Mouse (Mus musculus) midbrain, embryonic 11.5 days (tissue): ENCODE results near the gene Gpr182. TPM values are rescaled to one million over a fixed set of nuclear protein-coding genes. Genes with fewer than 3 reads are reported as not detected.

Experiments used
- ATAC-seq: fragments of 200-750 bp; cut with Nextera tagmentation; 2 replicates; pipeline ENCODE4 v1.8.0; 2017; ENCODE audit warnings: moderate TSS enrichment, moderate library complexity; ENCODE audit not compliant: low FRiP score
- DNase-seq: peaks from one replicate; pipeline ENCODE4 v3.0.0; 2015; ENCODE audit warnings: low spot score; ENCODE audit errors: missing footprints
- H3K27ac ChIP-seq: fragments of 300-500 bp; sonication (generic); 2 replicates; pipeline ENCODE4 v1.5.1; 2014; ENCODE audit warnings: low read depth, low read length
- H3K27me3 ChIP-seq: fragments of 300-500 bp; sonication (generic); 2 replicates; pipeline ENCODE4 v1.6.1; 2014; ENCODE audit warnings: mild to moderate bottlenecking, low read length, moderate library complexity, mixed read lengths; ENCODE audit not compliant: control insufficient read depth, insufficient read depth
- H3K36me3 ChIP-seq: fragments of 300-500 bp; sonication (generic); 2 replicates; pipeline ENCODE4 v1.6.1; 2014; ENCODE audit warnings: mild to moderate bottlenecking, low read length, moderate library complexity, mixed read lengths; ENCODE audit not compliant: control insufficient read depth, insufficient read depth
- H3K4me1 ChIP-seq: fragments of 300-500 bp; sonication (generic); 2 replicates; pipeline ENCODE4 v1.6.1; 2014; ENCODE audit warnings: low read length; ENCODE audit not compliant: control insufficient read depth, insufficient read depth
- H3K4me2 ChIP-seq: fragments of 300-500 bp; sonication (generic); 2 replicates; pipeline ENCODE4 v1.6.1; 2014; ENCODE audit warnings: mild to moderate bottlenecking, moderate library complexity
- H3K4me3 ChIP-seq: fragments of 300-500 bp; sonication (generic); 2 replicates; pipeline ENCODE4 v1.5.1; 2014; ENCODE audit warnings: low read depth, low read length
- H3K9ac ChIP-seq: fragments of 300-500 bp; sonication (generic); 2 replicates; pipeline ENCODE4 v1.6.1; 2014; ENCODE audit warnings: low read length
- H3K9me3 ChIP-seq: fragments of 300-500 bp; sonication (generic); 2 replicates; pipeline ENCODE4 v1.6.1; 2016; ENCODE audit warnings: low read length; ENCODE audit not compliant: control insufficient read depth
- WGBS: fragments of 180-500 bp; shearing (Covaris S2); extraction: QIAGEN DNeasy Blood & Tissue Kit; methylation state at CpG from one replicate; pipeline ENCODE4 v1.1.7; 2014; 5-methylcytosine and 5-hydroxymethylcytosine counted together
- polyA plus RNA-seq: library from polyadenylated mRNA; unstranded; fragments of >200 nt; fragmentation: Nextera tagmentation; extraction: Ambion mirVana; gene quantifications from 2 replicates; pipeline ENCODE4 v1.2.1, GENCODE M21; 2014

Gpr182 gene
- polyA plus RNA-seq, 1 experiment from 2014 or later, result 0.30 TPM

DNA sequence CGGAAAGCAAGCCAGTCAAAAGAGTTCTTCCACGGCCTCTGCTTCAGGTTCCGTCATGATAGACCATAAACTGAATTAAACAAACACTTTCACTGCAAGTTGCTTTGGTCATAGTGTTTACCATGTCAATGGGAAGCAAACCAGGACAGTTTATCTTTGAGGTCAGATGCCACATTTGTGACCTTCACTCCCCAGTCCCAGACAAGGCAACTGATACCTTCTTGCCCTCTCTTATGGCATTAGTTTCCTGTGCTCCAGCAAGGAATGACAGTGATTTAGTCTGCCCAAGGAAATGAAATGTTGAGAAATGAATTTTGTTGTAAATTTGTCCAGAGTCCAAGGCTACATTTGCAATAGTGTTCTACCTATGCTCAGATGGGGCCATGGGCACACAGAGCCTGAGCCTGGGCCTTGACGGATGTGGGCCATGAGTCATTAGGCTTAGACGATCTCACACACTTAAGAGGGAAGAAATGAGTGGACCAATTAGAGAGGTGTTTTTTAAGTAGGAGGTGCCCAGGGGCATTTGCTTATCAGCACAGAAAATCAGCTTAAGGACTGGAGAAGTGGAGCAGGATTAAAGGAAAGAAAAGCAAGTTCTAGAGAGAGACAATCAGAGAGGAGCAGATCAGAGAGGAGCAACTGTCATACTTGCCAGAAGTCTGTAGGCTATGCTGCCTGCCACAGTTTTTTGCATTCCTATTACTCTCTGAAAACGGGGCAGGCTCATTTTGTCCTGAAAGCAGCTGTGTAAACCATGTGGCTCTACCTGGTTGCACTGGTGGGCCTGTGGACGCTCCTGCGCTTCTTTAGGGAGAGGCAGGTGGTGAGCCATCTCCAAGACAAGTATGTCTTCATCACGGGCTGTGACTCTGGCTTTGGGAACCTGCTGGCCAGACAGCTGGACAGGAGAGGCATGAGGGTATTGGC lies 7.9 kb upstream of the Gpr182 start, which contains the start of the genes Rdh1 and Rdh16f1:
Gene Rdh1, plus strand, starts transcription at position 541 of the 930 bp plus-strand sequence.
Gene Rdh16f1, plus strand, starts transcription at position 607 of the 930 bp plus-strand sequence.
- no peak within 1 kb of the TSS for H3K27ac ChIP-seq
- H3K27me3 ChIP-seq, result no peaks in the 10 kb centered on the region
- H3K9me3 ChIP-seq, result no peaks in the 10 kb centered on the region
- no peak within 1 kb of the TSS for H3K9ac ChIP-seq
- no peaks in the 10 kb centered on the region for H3K36me3 ChIP-seq
- no peak for DNase-seq
- no peak within 1 kb of the TSS for H3K4me3 ChIP-seq
- ATAC-seq, result no peak
- no peaks in the 10 kb centered on the region for H3K4me1 ChIP-seq
- WGBS, result 76% methylated on average over 9 of the region's 9 CpGs
- H3K4me2 ChIP-seq, result no peak within 1 kb of the TSS

DNA sequence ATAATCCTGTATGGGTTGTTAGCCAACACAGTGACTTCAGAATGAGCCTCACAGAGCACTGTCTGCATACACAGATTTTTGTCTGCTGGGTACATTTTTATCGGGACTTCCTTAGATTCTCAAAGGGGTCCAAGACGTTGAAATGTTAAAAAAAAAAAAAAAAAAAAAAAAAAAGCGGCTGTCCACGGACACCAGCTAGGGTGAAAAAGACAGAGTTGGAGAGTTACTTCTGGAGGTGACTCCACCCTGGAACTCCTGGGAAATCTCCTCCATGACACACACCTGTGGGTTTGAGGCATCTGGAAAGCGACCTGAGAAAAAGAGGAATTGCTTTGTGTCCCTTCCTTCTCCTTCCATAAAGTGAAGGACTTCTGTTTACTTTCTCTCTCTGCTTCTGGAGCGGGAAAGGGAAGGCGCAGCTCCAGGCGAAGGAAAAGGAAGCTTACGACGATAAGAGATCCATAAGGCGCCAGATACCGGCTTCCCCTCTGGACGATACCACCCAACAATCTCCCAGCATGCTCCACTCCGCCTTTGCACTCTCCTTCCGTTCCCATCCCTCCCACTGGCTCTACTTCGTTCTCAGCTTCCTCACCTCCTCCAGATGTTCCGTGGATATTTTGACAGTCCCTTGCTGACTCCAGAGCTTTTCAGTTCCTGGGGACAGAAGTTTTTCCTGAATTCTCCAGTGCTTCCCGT lies 4.4 kb upstream of the Gpr182 start:
- Histone ChIP-seq H3K36me3 (no peaks in the 10 kb centered on the region), H3K9ac (no peak overlapping the region), H3K27ac (no peak overlapping the region), H3K27me3 (no peaks in the 10 kb centered on the region), H3K4me2 (peak overlapping the region; percentile 19; the same call in 1 of the 2 replicates), H3K9me3 (no peaks in the 10 kb centered on the region), H3K4me1 (no peaks in the 10 kb centered on the region), H3K4me3 (no peak overlapping the region)
- no peak for DNase-seq
- 58% methylated on average over 17 of the region's 18 CpGs for WGBS
- ATAC-seq, result no peak

DNA sequence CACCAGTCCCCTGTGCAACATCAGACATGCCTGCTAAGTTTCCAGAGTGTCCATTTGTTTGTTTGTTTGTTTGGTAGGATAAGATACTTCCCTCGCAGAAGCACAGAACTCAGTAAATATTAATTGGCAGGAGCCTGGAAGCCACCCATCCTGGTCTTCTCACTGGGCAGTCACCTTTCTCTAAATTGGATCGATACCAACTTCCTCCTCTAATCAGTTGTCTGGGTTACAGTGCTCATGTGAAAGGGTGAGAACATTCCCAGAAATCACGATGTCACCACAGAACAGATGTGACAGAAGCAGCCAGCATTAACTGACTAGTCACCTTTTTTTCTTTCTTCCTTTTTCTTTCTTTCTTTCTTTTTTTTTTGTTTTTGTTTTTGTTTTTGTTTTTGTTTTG lies 3.7 kb upstream of the Gpr182 start:
- Histone ChIP-seq H3K4me2 (no peak overlapping the region), H3K9me3 (no peaks in the 10 kb centered on the region), H3K36me3 (no peaks in the 10 kb centered on the region), H3K27me3 (no peaks in the 10 kb centered on the region), H3K4me1 (no peaks in the 10 kb centered on the region), H3K9ac (no peak overlapping the region), H3K27ac (no peak overlapping the region), H3K4me3 (no peak overlapping the region)
- 83% methylated on average over 3 of the region's 3 CpGs for WGBS
- no peak for DNase-seq
- ATAC-seq, result no peak

GRCm38 (mm10) chr10:127754566-127755166 lies 3.1 kb upstream of the Gpr182 start:
- ATAC-seq, result no peak
- Histone ChIP-seq H3K9ac (no peak overlapping the region), H3K9me3 (no peaks in the 10 kb centered on the region), H3K27me3 (no peaks in the 10 kb centered on the region), H3K4me1 (no peaks in the 10 kb centered on the region), H3K36me3 (no peaks in the 10 kb centered on the region), H3K4me2 (no peak overlapping the region), H3K27ac (no peak overlapping the region), H3K4me3 (no peak overlapping the region)
- WGBS, result 81% methylated on average over 6 of the region's 6 CpGs
- DNase-seq, result no peak

DNA sequence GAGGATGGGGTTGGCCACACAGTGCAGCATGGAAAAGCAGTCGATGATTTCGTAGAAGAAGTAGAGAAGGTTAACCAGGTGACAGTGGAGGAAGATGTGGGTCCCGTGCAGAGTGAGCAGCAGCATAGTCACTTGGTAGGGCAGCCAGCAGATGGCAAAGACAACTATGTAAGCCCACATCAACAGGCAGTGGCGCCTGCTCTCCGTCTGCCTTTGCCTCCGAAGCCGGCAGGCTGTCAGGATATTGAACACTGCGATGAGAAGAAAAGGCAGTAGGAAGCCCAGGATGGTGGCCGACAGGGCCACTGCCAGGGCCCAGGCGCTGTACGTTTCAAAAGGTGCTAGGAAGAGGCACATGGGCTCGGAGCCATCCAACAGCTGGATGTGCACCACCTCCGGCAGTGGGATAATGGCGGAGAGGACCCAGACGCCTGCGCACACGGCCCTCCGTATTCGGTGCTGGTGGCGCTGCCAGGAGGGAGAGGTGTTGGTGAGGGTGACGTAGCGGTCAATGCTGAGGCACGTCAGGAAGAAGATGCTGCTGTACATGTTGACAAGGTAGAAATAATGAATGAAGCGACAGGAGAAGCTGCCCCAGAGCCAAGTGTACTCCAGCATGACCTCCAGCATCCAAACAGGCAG lies 1.3 kb downstream of the Gpr182 start:
- H3K27ac ChIP-seq, result no peak overlapping the region
- DNase-seq (no peak), ATAC-seq (no peak)
- 46% methylated on average over 24 of the region's 24 CpGs for WGBS
- H3K4me1 ChIP-seq, result 0 out of 2 replicates have a peak, but pooled peaks cover 2% of the 10 kb centered on the region
- no peaks in the 10 kb centered on the region for H3K27me3 ChIP-seq
- peak overlapping the region; percentile 32 for H3K4me2 ChIP-seq
- H3K9me3 ChIP-seq, result no peaks in the 10 kb centered on the region
- no peak overlapping the region for H3K9ac ChIP-seq
- peaks cover 9% of the 10 kb centered on the region; the same call in 1 of the 2 replicates for H3K36me3 ChIP-seq
- peak overlapping the region; percentile 11; the same call in 1 of the 2 replicates for H3K4me3 ChIP-seq

DNA sequence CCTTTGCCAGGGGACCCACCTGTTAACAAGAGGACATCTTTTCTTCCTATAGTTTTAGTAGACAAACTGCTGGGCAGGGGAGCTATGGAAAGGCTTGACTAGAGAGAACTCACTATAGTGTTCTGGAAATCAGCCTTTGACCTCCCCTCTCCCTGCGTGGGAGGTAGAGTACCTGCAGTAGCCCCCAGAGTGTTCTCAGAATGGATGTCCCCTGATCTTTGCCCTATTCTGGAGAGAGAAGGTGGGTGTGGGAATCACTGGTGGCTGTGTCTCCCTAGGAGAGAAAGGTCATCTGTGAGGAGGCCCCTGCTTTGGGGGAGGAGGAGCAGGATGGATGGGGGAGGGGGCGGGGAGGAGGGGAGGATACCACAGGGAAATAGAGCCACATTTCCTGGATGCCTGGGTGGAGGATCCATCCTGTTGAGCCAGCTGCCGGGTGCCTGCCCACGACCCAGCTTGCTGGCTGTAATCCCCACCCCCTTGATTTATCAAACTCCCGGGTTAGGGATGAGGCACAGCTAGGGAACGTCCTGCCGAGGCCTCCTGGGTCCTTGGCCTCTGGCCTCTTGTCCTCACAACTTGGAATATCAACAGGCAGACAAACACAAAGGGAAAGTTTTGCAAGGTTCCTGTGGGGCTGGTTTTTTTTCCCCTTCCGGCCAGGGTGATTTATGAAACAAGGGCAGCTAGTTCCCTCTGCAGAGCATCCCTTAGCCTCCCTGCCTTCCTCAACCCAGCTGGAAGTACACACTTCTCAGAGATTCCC lies 2.5 kb downstream of the Gpr182 start:
- ATAC-seq (no peak; the same call in 1 of the 2 replicates), DNase-seq (no peak)
- no peak overlapping the region for H3K4me2 ChIP-seq
- no peaks in the 10 kb centered on the region for H3K27me3 ChIP-seq
- H3K9ac ChIP-seq, result no peak overlapping the region
- 12% methylated on average over 8 of the region's 8 CpGs for WGBS
- 0 out of 2 replicates have a peak, but pooled peaks cover 2% of the 10 kb centered on the region for H3K4me1 ChIP-seq
- no peak overlapping the region for H3K27ac ChIP-seq
- H3K9me3 ChIP-seq, result no peaks in the 10 kb centered on the region
- H3K4me3 ChIP-seq, result no peak overlapping the region
- H3K36me3 ChIP-seq, result peaks cover 16% of the 10 kb centered on the region

GRCm38 (mm10) chr10:127747254-127747653 lies 4.3 kb downstream of the Gpr182 start:
- Histone ChIP-seq H3K4me3 (no peak overlapping the region), H3K4me1 (0 out of 2 replicates have a peak, but pooled peaks cover 2% of the 10 kb centered on the region), H3K9ac (no peak overlapping the region), H3K9me3 (no peaks in the 10 kb centered on the region), H3K4me2 (no peak overlapping the region), H3K36me3 (peaks cover 33% of the 10 kb centered on the region), H3K27ac (no peak overlapping the region), H3K27me3 (no peaks in the 10 kb centered on the region)
- 94% methylated on average over 8 of the region's 8 CpGs for WGBS
- ATAC-seq (no peak), DNase-seq (no peak)

- Histone ChIP-seq H3K4me2 (no peak overlapping the region), H3K4me1 (peaks cover 2% of the 10 kb centered on the region; the same call in 1 of the 2 replicates), H3K27ac (no peak overlapping the region), H3K9ac (no peak overlapping the region), H3K36me3 (peaks cover 41% of the 10 kb centered on the region), H3K27me3 (no peaks in the 10 kb centered on the region), H3K4me3 (no peak overlapping the region), H3K9me3 (no peaks in the 10 kb centered on the region)
- ATAC-seq (no peak), DNase-seq (no peak)
- WGBS, result 88% methylated on average over 5 of the region's 5 CpGs
These were observed 5.6 kb downstream of the Gpr182 start for GRCm38 (mm10) chr10:127745886-127746285.
